Mouse (Mus musculus): ENCODE measurements around the gene Cfap65. TPM values are rescaled to one million over a fixed set of nuclear protein-coding genes. Genes with fewer than 3 reads are reported as not detected.
A peak's percentile ranks its signal among the peaks of the same experiment; 100 is the strongest.

Gene Cfap65
- polyA plus RNA-seq, 1 experiment from 2014 or later, result 0.08 TPM

- DNase-seq (ENCODE audit: low spot score) (no peak), ATAC-seq (replicated peaks; ENCODE audit: low FRiP score, low read depth) (no peak)
- H3K9ac ChIP-seq (ENCODE audit: low read depth, low read length), result no peak overlapping the region
- H3K27ac ChIP-seq, result no peak overlapping the region
- H3K27me3 ChIP-seq (ENCODE audit: insufficient read depth, low read length), result 0 out of 2 replicates have a peak, but pooled peaks cover 5% of the 10 kb centered on the region
- no peaks in the 10 kb centered on the region for H3K36me3 ChIP-seq (ENCODE audit: insufficient read depth, low read length)
- WGBS, result 58% methylated on average over 12 of the region's 12 CpGs
- H3K4me1 ChIP-seq (replicated peaks; ENCODE audit: insufficient read depth, low read length), result no peaks in the 10 kb centered on the region
- H3K4me2 ChIP-seq (ENCODE audit: low read length), result no peak overlapping the region
- no peaks in the 10 kb centered on the region for H3K9me3 ChIP-seq (replicated peaks; ENCODE audit: low read length)
- no peak overlapping the region for H3K4me3 ChIP-seq (replicated peaks; ENCODE audit: low read depth, low read length)
- TF ChIP-seq CTCF (IDR thresholded peaks at IDR 0.05; ENCODE audit: low read depth), result no peak
Measured at GRCm38 (mm10) chr1:74941651-74942360, 6.4 kb upstream of the Cfap65 start.

GRCm38 (mm10) chr1:74939762-74940161, 4.4 kb upstream of the Cfap65 start:
- Histone ChIP-seq H3K4me3 (replicated peaks; ENCODE audit: low read depth, low read length) (no peak overlapping the region), H3K27me3 (ENCODE audit: insufficient read depth, low read length) (peaks cover 9% of the 10 kb centered on the region; the same call in 1 of the 2 replicates)

GRCm38 (mm10) chr1:74936221-74936830, 927 bp upstream of the Cfap65 start:
- no peak overlapping the region for H3K9ac ChIP-seq (ENCODE audit: low read depth, low read length)
- peaks cover 12% of the 10 kb centered on the region; the same call in 1 of the 2 replicates for H3K27me3 ChIP-seq (ENCODE audit: insufficient read depth, low read length)
- DNase-seq (ENCODE audit: low spot score), result peak; percentile 29
- no peaks in the 10 kb centered on the region for H3K9me3 ChIP-seq (replicated peaks; ENCODE audit: low read length)
- H3K4me2 ChIP-seq (ENCODE audit: low read length), result no peak overlapping the region
- WGBS, result 33% methylated on average over 12 of the region's 12 CpGs
- no peaks in the 10 kb centered on the region for H3K36me3 ChIP-seq (ENCODE audit: insufficient read depth, low read length)
- H3K27ac ChIP-seq, result no peak overlapping the region
- no peak overlapping the region for H3K4me3 ChIP-seq (replicated peaks; ENCODE audit: low read depth, low read length)
- no peaks in the 10 kb centered on the region for H3K4me1 ChIP-seq (replicated peaks; ENCODE audit: insufficient read depth, low read length)
- TF ChIP-seq CTCF (IDR thresholded peaks at IDR 0.05; ENCODE audit: low read depth), result no peak
- ATAC-seq (replicated peaks; ENCODE audit: low FRiP score, low read depth), result peak; percentile 68; the same call in 1 of the 2 replicates

More at GRCm38 (mm10) chr1:74939762-74940161, 4.4 kb upstream of the Cfap65 start:
- 3% methylated on average over 3 of the region's 3 CpGs for WGBS
- no peak for TF ChIP-seq CTCF (IDR thresholded peaks at IDR 0.05; ENCODE audit: low read depth)
- Histone ChIP-seq H3K4me1 (replicated peaks; ENCODE audit: insufficient read depth, low read length) (no peaks in the 10 kb centered on the region), H3K4me2 (ENCODE audit: low read length) (no peak overlapping the region), H3K9me3 (replicated peaks; ENCODE audit: low read length) (no peaks in the 10 kb centered on the region), H3K36me3 (ENCODE audit: insufficient read depth, low read length) (no peaks in the 10 kb centered on the region), H3K9ac (ENCODE audit: low read depth, low read length) (no peak overlapping the region), H3K27ac (no peak overlapping the region)
- DNase-seq (ENCODE audit: low spot score) (no peak), ATAC-seq (replicated peaks; ENCODE audit: low FRiP score, low read depth) (no peak)

- Histone ChIP-seq H3K36me3 (ENCODE audit: insufficient read depth, low read length) (no peaks in the 10 kb centered on the region), H3K4me3 (replicated peaks; ENCODE audit: low read depth, low read length) (no peak overlapping the region), H3K4me2 (ENCODE audit: low read length) (no peak overlapping the region), H3K9ac (ENCODE audit: low read depth, low read length) (no peak overlapping the region), H3K27ac (no peak overlapping the region), H3K27me3 (ENCODE audit: insufficient read depth, low read length) (0 out of 2 replicates have a peak, but pooled peaks cover 4% of the 10 kb centered on the region), H3K4me1 (replicated peaks; ENCODE audit: insufficient read depth, low read length) (no peaks in the 10 kb centered on the region), H3K9me3 (replicated peaks; ENCODE audit: low read length) (no peaks in the 10 kb centered on the region)
- no peak for DNase-seq (ENCODE audit: low spot score)
- TF ChIP-seq CTCF (IDR thresholded peaks at IDR 0.05; ENCODE audit: low read depth), result no peak
- 81% methylated on average over 9 of the region's 9 CpGs for WGBS
- no peak for ATAC-seq (replicated peaks; ENCODE audit: low FRiP score, low read depth)
Measured at GRCm38 (mm10) chr1:74927621-74928296, 7.6 kb downstream of the Cfap65 start.

GRCm38 (mm10) chr1:74926721-74927120, 8.7 kb downstream of the Cfap65 start:
- Histone ChIP-seq H3K27ac (no peak overlapping the region), H3K27me3 (ENCODE audit: insufficient read depth, low read length) (0 out of 2 replicates have a peak, but pooled peaks cover 4% of the 10 kb centered on the region), H3K9me3 (replicated peaks; ENCODE audit: low read length) (no peaks in the 10 kb centered on the region), H3K9ac (ENCODE audit: low read depth, low read length) (no peak overlapping the region), H3K4me1 (replicated peaks; ENCODE audit: insufficient read depth, low read length) (no peaks in the 10 kb centered on the region), H3K36me3 (ENCODE audit: insufficient read depth, low read length) (no peaks in the 10 kb centered on the region), H3K4me3 (replicated peaks; ENCODE audit: low read depth, low read length) (no peak overlapping the region), H3K4me2 (ENCODE audit: low read length) (no peak overlapping the region)
- WGBS, result 28% methylated on average over 6 of the region's 6 CpGs
- ATAC-seq (replicated peaks; ENCODE audit: low FRiP score, low read depth) (no peak), DNase-seq (ENCODE audit: low spot score) (peak; percentile 44)
- peak; percentile 95 for TF ChIP-seq CTCF (IDR thresholded peaks at IDR 0.05; ENCODE audit: low read depth)

GRCm38 (mm10) chr1:74924464-74924863, 10.9 kb downstream of the Cfap65 start:
- WGBS, result 64% methylated on average over 4 of the region's 4 CpGs
- Histone ChIP-seq H3K36me3 (ENCODE audit: insufficient read depth, low read length) (no peaks in the 10 kb centered on the region), H3K4me3 (replicated peaks; ENCODE audit: low read depth, low read length) (no peak overlapping the region), H3K4me1 (replicated peaks; ENCODE audit: insufficient read depth, low read length) (no peaks in the 10 kb centered on the region), H3K27me3 (ENCODE audit: insufficient read depth, low read length) (0 out of 2 replicates have a peak, but pooled peaks cover 4% of the 10 kb centered on the region), H3K4me2 (ENCODE audit: low read length) (no peak overlapping the region), H3K9ac (ENCODE audit: low read depth, low read length) (no peak overlapping the region), H3K27ac (no peak overlapping the region), H3K9me3 (replicated peaks; ENCODE audit: low read length) (no peaks in the 10 kb centered on the region)
- ATAC-seq (replicated peaks; ENCODE audit: low FRiP score, low read depth) (no peak), DNase-seq (ENCODE audit: low spot score) (no peak)
- TF ChIP-seq CTCF (IDR thresholded peaks at IDR 0.05; ENCODE audit: low read depth), result peak; percentile 53

Measured in kidney, postnatal 0 days (tissue).